Comparison of ENCODE assay signal across 14 mouse cellular contexts in genomic region chr1:162100961-162101830, GRCm38 (mm10).
DNase-seq lines count a peak whose midpoint lies in the region; ATAC-seq and TF ChIP-seq lines count a peak whose summit lies in the region.
"Had no signal": no experiment of that assay in that cellular context is flagged by ENCODE, and none has a peak within 500 bp of the region (broad histone marks: within the 10 kb centered on the region; RNA-seq: fewer than 3 reads in every experiment).

No protein-coding gene starts in this region.

- ATAC-seq in limb, embryonic 13.5 days (ENCODE audit: low FRiP score, low read depth) = peak; percentile 57
- no peak for ATAC-seq in midbrain, embryonic 13.5 days
- ATAC-seq in liver, postnatal 0 days = no peak
- ATAC-seq: forebrain, embryonic 14.5 days had no signal

- no peak for TF ChIP-seq EP300 in liver, postnatal 0 days (IDR thresholded peaks at IDR 0.05; ENCODE audit: low read depth)

- H3K4me2 ChIP-seq in limb, embryonic 13.5 days (replicated peaks) = no peak overlapping the region
- no peak overlapping the region for H3K4me2 ChIP-seq in midbrain, embryonic 13.5 days (replicated peaks)
- H3K4me2 ChIP-seq in liver, postnatal 0 days (ENCODE audit: low read depth, low read length) = no peak overlapping the region
- H3K4me2 ChIP-seq: heart, embryonic 15.5 days; midbrain, embryonic 12.5 days had no signal

- H3K36me3 ChIP-seq in limb, embryonic 13.5 days = no peaks in the 10 kb centered on the region
- no peaks in the 10 kb centered on the region for H3K36me3 ChIP-seq in midbrain, embryonic 13.5 days
- H3K36me3 ChIP-seq in liver, postnatal 0 days (replicated peaks; ENCODE audit: insufficient read depth, low read length) = no peaks in the 10 kb centered on the region
- H3K36me3 ChIP-seq: heart, embryonic 15.5 days; midbrain, embryonic 12.5 days had no signal

- 33% methylated on average over 10 of the region's 10 CpGs for WGBS in limb, embryonic 13.5 days
- 89% methylated on average over 10 of the region's 10 CpGs for WGBS in midbrain, embryonic 13.5 days
- WGBS in liver, postnatal 0 days (ENCODE audit: insufficient replicate concordance) = 83% methylated on average over 10 of the region's 10 CpGs

- H3K9ac ChIP-seq in limb, embryonic 13.5 days = no peak overlapping the region
- no peak overlapping the region for H3K9ac ChIP-seq in midbrain, embryonic 13.5 days (replicated peaks)
- no peak overlapping the region for H3K9ac ChIP-seq in liver, postnatal 0 days (replicated peaks)
- H3K9ac ChIP-seq: heart, embryonic 15.5 days; midbrain, embryonic 12.5 days had no signal

- H3K4me1 ChIP-seq in limb, embryonic 13.5 days = peaks cover 24% of the 10 kb centered on the region
- H3K4me1 ChIP-seq in midbrain, embryonic 13.5 days (replicated peaks) = no peaks in the 10 kb centered on the region
- H3K4me1 ChIP-seq in liver, postnatal 0 days (ENCODE audit: insufficient read depth) = peaks cover 4% of the 10 kb centered on the region; the same call in 1 of the 2 replicates
- H3K4me1 ChIP-seq: heart, embryonic 15.5 days; midbrain, embryonic 12.5 days had no signal

- H3K27me3 ChIP-seq in limb, embryonic 13.5 days = no peaks in the 10 kb centered on the region
- H3K27me3 ChIP-seq in midbrain, embryonic 13.5 days = no peaks in the 10 kb centered on the region
- H3K27me3 ChIP-seq in liver, postnatal 0 days (ENCODE audit: insufficient read depth, low read length) = no peaks in the 10 kb centered on the region
- H3K27me3 ChIP-seq: heart, embryonic 15.5 days; midbrain, embryonic 12.5 days had no signal

- no peak overlapping the region for H3K4me3 ChIP-seq in limb, embryonic 13.5 days
- H3K4me3 ChIP-seq in midbrain, embryonic 13.5 days (replicated peaks) = no peak overlapping the region
- no peak overlapping the region for H3K4me3 ChIP-seq in liver, postnatal 0 days (ENCODE audit: low read depth, low read length)
- H3K4me3 ChIP-seq: heart, embryonic 15.5 days; midbrain, embryonic 12.5 days had no signal

- peak; percentile 62 for DNase-seq in kidney, adult 11 months
- no peak for DNase-seq in kidney, adult 18-20 months
- DNase-seq in brain, adult 2 months (ENCODE audit: low read depth, low spot score) = peak; percentile 34
- DNase-seq in fat pad, adult 2 months (ENCODE audit: extremely low read depth, low read depth, low spot score) = peak; percentile 83
- DNase-seq in liver, postnatal 0 days = no peak
- no peak for DNase-seq in thymus, postnatal 4 days
- DNase-seq: cerebellum, adult 11-12 months; lung, postnatal 36 days; right cerebral cortex, postnatal 25 days had no signal

- no peak for TF ChIP-seq CTCF in liver, postnatal 0 days (IDR thresholded peaks at IDR 0.05; ENCODE audit: low read depth)

- H3K9me3 ChIP-seq in limb, embryonic 13.5 days = no peaks in the 10 kb centered on the region
- no peaks in the 10 kb centered on the region for H3K9me3 ChIP-seq in midbrain, embryonic 13.5 days
- H3K9me3 ChIP-seq in liver, postnatal 0 days (ENCODE audit: low read length) = no peaks in the 10 kb centered on the region
- H3K9me3 ChIP-seq: heart, embryonic 15.5 days; midbrain, embryonic 12.5 days had no signal

- H3K27ac ChIP-seq in limb, embryonic 13.5 days = peak overlapping the region; percentile 86
- no peak overlapping the region for H3K27ac ChIP-seq in midbrain, embryonic 13.5 days
- no peak overlapping the region for H3K27ac ChIP-seq in liver, postnatal 0 days (ENCODE audit: low read depth)
- H3K27ac ChIP-seq: heart, embryonic 15.5 days; midbrain, embryonic 12.5 days had no signal

Comparison
In these comparisons a context has a peak if more than half of its experiments do, and no peak if none do; other contexts are left out.
1. DNase-seq: peak in kidney, adult 11 months (single experiment), brain, adult 2 months (single experiment) and fat pad, adult 2 months (single experiment); none in kidney, adult 18-20 months (single experiment), liver, postnatal 0 days (single experiment) and thymus, postnatal 4 days (single experiment).